Comparison of ENCODE assay signal across 8 mouse cellular contexts in the genomic region with DNA sequence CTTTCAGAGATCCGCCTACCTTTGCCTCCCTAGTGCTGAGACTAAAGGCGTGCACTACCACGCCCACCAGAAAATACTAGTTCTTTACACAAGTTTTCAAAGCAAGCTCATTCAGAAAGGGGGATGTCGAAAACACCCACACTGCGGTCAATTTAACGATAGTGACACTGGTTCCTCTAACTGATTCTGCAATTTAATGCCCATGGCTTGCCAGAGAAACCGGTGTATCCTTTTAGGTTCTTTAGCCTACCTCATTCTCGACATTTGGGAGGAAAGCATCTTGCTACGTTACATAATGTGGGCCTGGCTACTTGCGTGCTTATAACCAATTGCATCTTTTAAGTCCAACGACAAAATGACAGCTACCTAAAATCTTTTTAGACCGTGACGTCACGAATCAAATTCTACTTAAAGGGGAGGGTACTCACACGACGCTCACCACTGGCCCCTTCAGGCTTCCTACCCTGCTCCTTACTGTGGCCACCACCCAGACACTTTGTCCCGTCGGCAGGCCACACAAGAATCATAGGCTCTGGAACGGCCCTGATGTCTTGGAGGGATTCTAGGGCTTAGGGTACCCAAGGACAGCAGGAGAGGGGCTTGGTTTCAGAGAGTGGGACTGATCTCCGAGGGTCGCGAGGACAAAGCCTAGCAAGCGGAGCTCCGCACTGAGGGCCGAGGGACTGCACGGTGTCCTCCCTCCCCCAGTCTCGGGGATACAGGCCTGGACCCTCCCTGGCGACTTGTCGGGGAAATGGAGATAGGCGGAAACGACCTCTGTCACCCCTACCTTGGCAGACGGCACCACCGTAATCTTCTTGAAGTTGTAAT. TPM values are rescaled to one million over a fixed set of nuclear protein-coding genes. Genes with fewer than 3 reads are reported as not detected.
DNase-seq lines count a peak whose midpoint lies in the region; ATAC-seq and TF ChIP-seq lines count a peak whose summit lies in the region.

No protein-coding gene starts in this region.

- H3K27me3 ChIP-seq in kidney, adult 2 months (replicated peaks; ENCODE audit: control insufficient read depth, insufficient read depth, low read length), result no peaks in the 10 kb centered on the region
- no peaks in the 10 kb centered on the region for H3K27me3 ChIP-seq in ES-Bruce4 (ENCODE audit: control insufficient read depth, insufficient read depth, low read length, poor library complexity, severe bottlenecking)
- no peaks in the 10 kb centered on the region for H3K27me3 ChIP-seq in hindbrain, embryonic 16.5 days (replicated peaks; ENCODE audit: control insufficient read depth, insufficient read depth, low read length)
- H3K27me3 ChIP-seq in megakaryocyte, embryonic 14.5 days (replicated peaks), result no peaks in the 10 kb centered on the region

- H3K4me2 ChIP-seq in hindbrain, embryonic 16.5 days (ENCODE audit: low read length), result peak overlapping the region; percentile 98

- H3K4me1 ChIP-seq in kidney, adult 2 months (ENCODE audit: control insufficient read depth, insufficient read depth, low read length), result no peaks in the 10 kb centered on the region; the same call in 1 of the 2 replicates
- H3K4me1 ChIP-seq in ES-Bruce4 (ENCODE audit: control insufficient read depth, insufficient read depth, low read length), result no peaks in the 10 kb centered on the region
- H3K4me1 ChIP-seq in cortical plate, adult 2 months (ENCODE audit: control insufficient read depth, insufficient read depth, low read length), result peaks cover 2% of the 10 kb centered on the region; the same call in 1 of the 2 replicates
- peaks cover 14% of the 10 kb centered on the region for H3K4me1 ChIP-seq in hindbrain, embryonic 16.5 days (ENCODE audit: control insufficient read depth, insufficient read depth, low read depth, low read length)
- H3K4me1 ChIP-seq in megakaryocyte, embryonic 14.5 days, result peaks cover 44% of the 10 kb centered on the region

- DNase-seq in kidney, adult 2 months, result peak; percentile 15
- DNase-seq in kidney, adult 18-20 months, result no peak
- DNase-seq in ovary, postnatal 10 days (ENCODE audit: low spot score), result no peak
- no peak for DNase-seq in urinary bladder, postnatal 36 days (ENCODE audit: low spot score in 2 of 2)

- no peak for TF ChIP-seq POLR2A in kidney, adult 2 months (IDR thresholded peaks at IDR 0.05; ENCODE audit: low read depth, low read length)
- TF ChIP-seq POLR2A in ES-Bruce4 (IDR thresholded peaks at IDR 0.05; ENCODE audit: insufficient read depth, low read length), result no peak
- TF ChIP-seq POLR2A in cortical plate, adult 2 months (IDR thresholded peaks at IDR 0.05; ENCODE audit: extremely low read depth, insufficient read depth, low read length), result no peak

- TF ChIP-seq CTCF in kidney, adult 2 months (conservative IDR thresholded peaks at IDR 0.05; ENCODE audit: insufficient read depth, insufficient read length, low read depth, low read length), result no peak
- no peak for TF ChIP-seq CTCF in ES-Bruce4 (IDR thresholded peaks at IDR 0.05; ENCODE audit: low read depth, low read length)
- TF ChIP-seq CTCF in cortical plate, adult 2 months (IDR thresholded peaks at IDR 0.05; ENCODE audit: extremely low read depth, insufficient read depth, low read length), result no peak

- no peaks in the 10 kb centered on the region for H3K9me3 ChIP-seq in ES-Bruce4 (replicated peaks; ENCODE audit: control insufficient read depth, insufficient read depth, low read length, poor library complexity, severe bottlenecking)
- H3K9me3 ChIP-seq in hindbrain, embryonic 16.5 days (ENCODE audit: control insufficient read depth, low read length), result no peaks in the 10 kb centered on the region
- no peaks in the 10 kb centered on the region for H3K9me3 ChIP-seq in megakaryocyte, embryonic 14.5 days

- H3K36me3 ChIP-seq in kidney, adult 2 months (ENCODE audit: control insufficient read depth, insufficient read depth, low read length), result peaks cover 3% of the 10 kb centered on the region; the same call in 1 of the 2 replicates
- H3K36me3 ChIP-seq in ES-Bruce4 (ENCODE audit: control insufficient read depth, insufficient read depth, low read length, poor library complexity, severe bottlenecking), result peaks cover 20% of the 10 kb centered on the region
- no peaks in the 10 kb centered on the region for H3K36me3 ChIP-seq in hindbrain, embryonic 16.5 days (ENCODE audit: control insufficient read depth, insufficient read depth, low read length)
- H3K36me3 ChIP-seq in megakaryocyte, embryonic 14.5 days (replicated peaks; ENCODE audit: low read length), result peaks cover 26% of the 10 kb centered on the region

- 1% methylated on average over 33 of the region's 33 CpGs for WGBS in kidney, adult 2 months
- WGBS in hindbrain, embryonic 16.5 days, result 3% methylated on average over 32 of the region's 33 CpGs

- peak overlapping the region; percentile 85 for H3K4me3 ChIP-seq in kidney, adult 2 months (ENCODE audit: insufficient read depth, low read depth, low read length)
- H3K4me3 ChIP-seq in ES-Bruce4 (ENCODE audit: low read depth, low read length), result peak overlapping the region; percentile 95
- H3K4me3 ChIP-seq in cortical plate, adult 2 months (ENCODE audit: insufficient read depth, low read length), result peak overlapping the region; percentile 82
- peak overlapping the region; percentile 100 for H3K4me3 ChIP-seq in hindbrain, embryonic 16.5 days (ENCODE audit: low read length)
- H3K4me3 ChIP-seq in megakaryocyte, embryonic 14.5 days (replicated peaks), result peak overlapping the region; percentile 99

- ATAC-seq in hindbrain, embryonic 16.5 days, result peak; percentile 85

- H3K27ac ChIP-seq in kidney, adult 2 months (ENCODE audit: insufficient read depth, low read depth, low read length), result peak overlapping the region; percentile 24
- H3K27ac ChIP-seq in ES-Bruce4 (ENCODE audit: insufficient read depth, low read length), result peak overlapping the region; percentile 24; the same call in 1 of the 2 replicates
- H3K27ac ChIP-seq in cortical plate, adult 2 months (ENCODE audit: insufficient read depth, low read length), result no peak overlapping the region
- H3K27ac ChIP-seq in hindbrain, embryonic 16.5 days (ENCODE audit: low read depth, low read length), result peak overlapping the region; percentile 71

- TF ChIP-seq EP300 in ES-Bruce4 (IDR thresholded peaks at IDR 0.05; ENCODE audit: insufficient read depth, low read depth, low read length), result no peak

- peak overlapping the region; percentile 89 for H3K9ac ChIP-seq in ES-Bruce4 (ENCODE audit: low read depth, poor library complexity, severe bottlenecking)
- peak overlapping the region; percentile 87 for H3K9ac ChIP-seq in hindbrain, embryonic 16.5 days (ENCODE audit: low read depth, low read length)

RNA-seq across cellular contexts. Expression of a gene that starts 0.5 kb away (rescaled TPM):
- 4.7 and 7.5 TPM in 2 replicates for polyA plus RNA-seq in kidney, adult 2 months (2012; rRNA removed)
- 157 and 172 TPM in 2 replicates for polyA plus RNA-seq in ES-Bruce4 (2011; ENCODE audit: insufficient read depth, insufficient read length, low read depth, missing spikeins)
- polyA plus RNA-seq in cortical plate, adult 2 months (2012; rRNA removed), result 21.3 and 21.9 TPM in 2 replicates
- polyA plus RNA-seq in hindbrain, embryonic 16.5 days (2015; fragmentation: Nextera tagmentation; extraction: Ambion mirVana), result 53.4 and 58.8 TPM in 2 replicates
- polyA plus RNA-seq in megakaryocyte, embryonic 14.5 days (2012; ENCODE audit: insufficient read depth, low replicate concordance), result 2.9 TPM in 1 of 2 replicates, not detected in the other

RNA-seq across cellular contexts. Expression of a gene that starts 42.7 kb away (rescaled TPM):
- not detected in 2 replicates for polyA plus RNA-seq in kidney, adult 2 months (2012; rRNA removed)
- not detected in 2 replicates for polyA plus RNA-seq in ES-Bruce4 (2011; ENCODE audit: insufficient read depth, insufficient read length, low read depth, missing spikeins)
- polyA plus RNA-seq in cortical plate, adult 2 months (2012; rRNA removed), result 0.06 TPM in 1 of 2 replicates, not detected in the other
- not detected in 2 replicates for polyA plus RNA-seq in hindbrain, embryonic 16.5 days (2015; fragmentation: Nextera tagmentation; extraction: Ambion mirVana)
- polyA plus RNA-seq in megakaryocyte, embryonic 14.5 days (2012; ENCODE audit: insufficient read depth, low replicate concordance), result 0.09 and 0.75 TPM in 2 replicates

RNA-seq across cellular contexts. Expression of a gene that starts 47.3 kb away (rescaled TPM):
- polyA plus RNA-seq in kidney, adult 2 months (2012; rRNA removed), result not detected in 2 replicates
- polyA plus RNA-seq in ES-Bruce4 (2011; ENCODE audit: insufficient read depth, insufficient read length, low read depth, missing spikeins), result not detected in 2 replicates
- polyA plus RNA-seq in cortical plate, adult 2 months (2012; rRNA removed), result not detected in 2 replicates
- not detected in 2 replicates for polyA plus RNA-seq in hindbrain, embryonic 16.5 days (2015; fragmentation: Nextera tagmentation; extraction: Ambion mirVana)
- polyA plus RNA-seq in megakaryocyte, embryonic 14.5 days (2012; ENCODE audit: insufficient read depth, low replicate concordance), result not detected in 2 replicates
